Mouse (Mus musculus) frontal cortex, adult 2 months (tissue): ENCODE measurements around the gene Bhlha9. TPM values are rescaled to one million over a fixed set of nuclear protein-coding genes. Genes with fewer than 3 reads are reported as not detected.

Source experiments
- polyA plus RNA-seq: library from polyadenylated mRNA; depleted of rRNA; stranded (reverse); fragments of >200 nt; gene quantifications from 2 replicates; pipeline ENCODE4 v1.2.3, GENCODE M21; 2012; rRNA removed

The Bhlha9 gene
- polyA plus RNA-seq, 1 experiment, result 2.6 TPM

Other genes with a start within 250 kb of the Bhlha9 start
- gene Abr, start 50.2 kb upstream of the Bhlha9 start, polyA plus RNA-seq, result 291 and 312 TPM in 2 replicates
- 0.10 and 0.23 TPM in 2 replicates for gene Trarg1, start 7.3 kb downstream of the Bhlha9 start, polyA plus RNA-seq
- gene Gosr1, start 91.1 kb downstream of the Bhlha9 start, polyA plus RNA-seq, result 27.9 and 28.7 TPM in 2 replicates
- 30.1 and 32.8 TPM in 2 replicates for gene Cpd, start 174.5 kb downstream of the Bhlha9 start, polyA plus RNA-seq
- 0.11 TPM in 1 of 2 replicates, not detected in the other for gene Tmigd1, start 229.7 kb downstream of the Bhlha9 start, polyA plus RNA-seq